Mouse (Mus musculus): ENCODE results near the gene Ssh2.

The Ssh2 gene

GRCm38 (mm10) chr11:77215951-77216760 lies at the start of gene Ssh2:
Ssh2 (plus strand) TSS chr11:77216287.
- peak; percentile 89 for DNase-seq (ENCODE audit: low spot score)

DNA sequence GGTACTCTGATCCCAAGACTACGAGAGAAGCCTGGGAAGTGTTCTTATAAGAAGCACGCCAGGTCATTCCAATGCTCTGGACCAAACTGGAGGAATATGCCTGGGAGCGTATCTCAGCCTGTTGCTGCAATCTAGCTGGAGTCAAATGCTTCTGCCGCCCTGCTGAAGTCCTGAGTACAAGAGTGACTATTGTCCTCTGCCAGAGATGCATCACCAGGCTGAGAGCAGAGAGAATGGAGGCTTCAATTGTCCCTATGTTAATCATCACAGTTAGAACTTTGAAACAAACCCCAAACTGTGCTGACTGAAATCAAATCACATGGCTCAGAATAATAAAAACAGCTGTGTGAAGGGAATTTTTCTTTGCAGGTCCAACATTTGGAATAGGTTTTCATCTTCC lies 42.4 kb upstream of the Ssh2 start:
- no peak for DNase-seq (ENCODE audit: low spot score)

GRCm38 (mm10) chr11:77174531-77174930 lies 41.6 kb upstream of the Ssh2 start:
- DNase-seq (ENCODE audit: low spot score), result no peak

DNA sequence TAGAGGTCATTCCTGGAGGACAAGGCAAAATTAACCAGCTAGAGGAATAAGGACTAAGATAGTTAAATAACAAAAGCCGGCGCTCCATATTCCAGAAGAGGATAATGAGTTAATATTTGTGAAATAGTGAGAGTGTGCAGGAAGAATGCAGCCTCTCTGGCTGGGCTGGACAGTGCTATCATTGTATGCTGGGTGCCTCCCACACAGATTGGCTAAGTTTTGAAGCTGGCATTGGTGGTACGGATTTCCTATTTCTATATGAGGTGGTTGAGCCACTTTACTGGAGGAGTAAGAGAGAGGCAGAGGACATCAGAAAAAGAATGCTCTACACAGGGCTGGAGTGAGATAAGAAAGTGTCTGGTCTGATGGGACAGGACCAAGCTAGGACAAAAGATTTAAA lies 36.3 kb upstream of the Ssh2 start:
- DNase-seq (ENCODE audit: low spot score), result no peak

DNA sequence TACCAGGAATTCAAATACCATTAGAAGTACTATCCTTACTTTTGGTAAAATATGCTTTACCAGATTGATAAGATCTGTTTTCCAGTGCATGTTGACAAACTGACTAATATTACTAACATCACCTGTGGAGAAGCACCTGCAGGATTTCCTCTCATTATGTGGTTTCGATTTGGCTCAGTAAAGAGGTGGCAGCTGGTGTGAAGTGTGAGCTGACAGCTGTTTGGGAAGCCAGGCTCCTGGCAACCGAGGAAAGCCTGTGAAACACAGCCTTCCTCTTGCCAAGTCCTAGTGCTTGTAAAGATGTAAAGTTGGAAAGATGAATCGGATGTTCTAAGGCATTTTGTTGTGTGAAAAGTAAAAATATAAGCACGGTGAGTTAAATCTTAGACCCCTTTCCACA lies 35.2 kb upstream of the Ssh2 start:
- no peak for DNase-seq (ENCODE audit: low spot score)

- DNase-seq (ENCODE audit: low spot score), result no peak
Observed at GRCm38 (mm10) chr11:77181528-77181927, 34.6 kb upstream of the Ssh2 start.

GRCm38 (mm10) chr11:77182041-77182440 lies 34.0 kb upstream of the Ssh2 start:
- DNase-seq (ENCODE audit: low spot score), result no peak

GRCm38 (mm10) chr11:77182616-77183015 lies 33.5 kb upstream of the Ssh2 start:
- DNase-seq (ENCODE audit: low spot score), result no peak

GRCm38 (mm10) chr11:77184926-77185325 lies 31.2 kb upstream of the Ssh2 start:
- no peak for DNase-seq (ENCODE audit: low spot score)

DNA sequence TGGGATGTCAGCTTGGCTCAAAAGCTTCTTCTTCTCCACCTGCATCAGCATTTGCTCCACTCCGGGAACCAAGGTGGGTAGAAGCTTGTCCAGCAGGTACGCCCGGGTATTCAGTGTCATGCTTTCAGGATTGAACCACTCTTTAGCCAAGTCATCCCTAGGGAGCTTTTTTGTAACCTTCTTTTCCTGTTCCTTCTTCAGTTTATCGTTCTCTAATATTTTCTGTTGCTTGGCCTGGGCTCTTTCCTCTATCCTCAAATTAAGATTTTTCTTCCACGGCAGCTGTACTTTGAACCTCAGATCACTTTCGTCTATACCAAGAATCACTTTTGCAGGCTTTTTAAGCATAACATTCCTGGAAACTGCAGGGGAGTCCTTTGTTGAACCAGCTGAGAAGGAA lies 27.2 kb upstream of the Ssh2 start, which contains the start of gene Efcab5:
Efcab5 (minus strand) TSS at position 101 of the 400 bp plus-strand sequence.
- no peak for DNase-seq (ENCODE audit: low spot score)

- no peak for DNase-seq (ENCODE audit: low spot score)
Observed at GRCm38 (mm10) chr11:77193410-77193809, 22.7 kb upstream of the Ssh2 start.

- no peak for DNase-seq (ENCODE audit: low spot score)
Observed at GRCm38 (mm10) chr11:77193941-77194553, 22.0 kb upstream of the Ssh2 start.

- no peak for DNase-seq (ENCODE audit: low spot score)
Observed at GRCm38 (mm10) chr11:77194762-77195161, 21.3 kb upstream of the Ssh2 start.

GRCm38 (mm10) chr11:77195360-77196109 lies 20.6 kb upstream of the Ssh2 start:
- DNase-seq (ENCODE audit: low spot score), result no peak

DNA sequence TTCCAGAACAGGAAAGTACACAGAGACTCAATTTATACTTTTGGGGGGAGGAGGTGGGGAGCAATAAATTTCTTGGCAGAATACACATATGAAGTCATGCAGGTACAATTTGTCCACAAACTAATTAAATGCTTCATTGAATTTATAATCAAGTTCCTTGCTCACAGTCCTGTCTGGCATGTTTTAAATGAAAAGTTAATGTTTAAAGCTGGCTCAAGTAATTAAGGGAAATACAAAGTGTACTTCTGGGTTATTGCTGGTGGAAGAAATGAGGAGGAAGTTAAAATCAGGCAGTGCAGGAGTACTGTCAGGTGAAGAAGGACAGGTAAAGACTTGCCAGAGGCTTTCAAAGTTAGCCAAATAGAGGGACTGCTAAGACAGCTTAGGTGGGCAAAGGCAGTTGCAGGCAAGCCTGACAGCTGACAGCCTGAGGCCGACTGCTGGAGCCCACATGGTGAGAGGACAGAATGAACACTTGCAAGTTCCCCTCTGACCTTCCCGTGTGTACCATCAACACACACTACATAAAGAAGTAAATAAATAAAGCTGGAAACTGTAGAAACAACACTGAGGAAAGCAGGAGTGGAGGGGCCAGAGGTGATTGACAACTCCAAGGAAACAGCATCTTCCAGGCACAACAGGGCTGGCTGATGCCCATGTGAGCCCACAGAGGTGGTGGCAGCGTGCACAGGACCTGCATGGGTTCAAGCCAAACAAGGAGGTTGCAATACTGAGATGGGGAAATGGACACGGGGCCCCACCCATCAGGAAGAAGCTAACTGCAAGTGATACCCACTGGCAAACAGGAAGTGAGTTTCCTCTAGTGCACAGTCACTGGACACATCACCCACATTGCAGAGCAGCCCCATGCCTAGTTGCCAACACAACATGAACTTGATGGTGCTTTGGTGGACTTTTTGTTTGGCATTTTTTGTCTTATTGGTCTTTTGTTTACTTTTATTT lies 19.6 kb upstream of the Ssh2 start:
- no peak for DNase-seq (ENCODE audit: low spot score)

DNA sequence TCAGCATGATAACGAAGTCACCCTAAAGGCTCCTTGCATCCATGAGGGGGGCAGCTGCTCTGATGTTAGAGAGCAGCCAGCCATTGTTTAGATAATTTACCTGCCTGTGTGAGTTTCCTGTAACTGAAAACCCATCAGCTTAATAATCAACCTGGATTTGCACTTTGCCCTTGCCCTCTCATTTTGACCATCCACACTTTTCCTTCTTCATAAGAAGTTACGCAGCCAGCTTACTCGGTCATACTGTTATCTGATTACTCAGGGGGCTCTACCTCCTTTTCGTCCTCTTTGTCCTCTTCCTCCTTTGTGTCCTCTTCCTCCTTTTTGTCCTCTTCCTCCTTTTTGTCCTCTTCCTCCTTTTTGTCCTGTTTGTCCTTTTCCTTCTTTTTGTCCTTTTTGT lies 16.5 kb upstream of the Ssh2 start:
- DNase-seq (ENCODE audit: low spot score), result no peak

DNA sequence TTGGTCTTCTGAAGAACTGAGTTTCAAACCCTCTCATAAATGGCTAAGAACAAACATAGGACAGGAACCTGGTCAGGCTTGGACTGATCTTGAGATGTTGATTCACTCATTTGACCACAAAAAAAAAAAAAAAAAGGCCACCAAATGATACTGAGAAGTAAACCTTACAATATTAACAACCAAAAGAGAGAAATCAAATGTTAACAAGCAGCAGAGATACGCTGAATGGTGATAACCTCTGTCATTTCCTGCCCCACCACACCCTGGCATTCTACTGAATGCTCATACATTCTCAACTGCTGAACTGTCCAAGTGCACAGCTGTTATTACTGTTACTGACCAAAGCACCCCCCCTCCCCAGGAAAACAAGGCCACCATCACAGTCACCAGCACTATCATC lies 15.4 kb upstream of the Ssh2 start:
- no peak for DNase-seq (ENCODE audit: low spot score)

DNA sequence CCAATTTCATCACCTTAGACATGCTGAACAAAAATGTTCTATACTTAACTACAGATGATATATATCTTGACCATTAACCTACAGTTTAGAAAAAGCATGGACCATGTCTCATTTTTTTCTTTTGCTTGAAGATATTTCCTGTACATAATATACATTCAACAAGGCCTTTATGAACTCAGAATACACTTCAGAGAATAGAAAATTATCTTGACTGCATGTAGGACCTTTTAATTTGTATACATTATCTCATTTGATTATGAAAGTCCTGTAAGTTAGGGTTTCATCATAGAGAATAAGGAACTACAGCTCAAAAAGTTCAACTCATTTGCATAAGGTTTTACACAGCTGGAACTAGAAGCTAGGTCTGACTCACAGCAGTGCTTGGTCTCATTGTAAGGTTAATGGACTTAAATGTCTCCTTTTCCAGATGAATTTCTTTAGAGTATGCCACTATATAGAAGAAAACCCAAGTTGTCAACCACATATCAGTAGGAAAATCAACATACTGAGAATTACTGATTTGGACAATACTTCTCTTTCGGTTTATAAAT lies 1.9 kb upstream of the Ssh2 start:
- DNase-seq (ENCODE audit: low spot score), result no peak

DNA sequence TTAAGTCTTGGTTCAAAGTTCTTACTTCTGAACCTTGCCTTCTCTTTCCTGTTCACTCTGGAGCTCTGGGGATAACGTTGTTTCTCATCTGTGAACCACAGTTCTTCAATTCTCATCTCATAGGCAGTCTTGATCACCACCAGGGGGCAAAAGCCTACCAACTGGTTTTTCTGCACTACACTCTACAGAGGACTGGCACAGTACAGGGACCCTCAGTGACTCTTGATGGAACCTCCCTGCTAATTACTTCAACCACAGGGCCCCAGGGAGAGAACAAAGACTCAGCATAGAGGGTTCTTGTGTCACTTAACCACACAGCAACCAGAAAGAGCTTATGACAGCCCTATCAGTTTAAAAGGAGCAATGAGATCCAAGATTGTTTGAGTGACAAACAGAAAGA lies 1.3 kb upstream of the Ssh2 start:
- peak; percentile 34 for DNase-seq (ENCODE audit: low spot score)

- no peak for DNase-seq (ENCODE audit: low spot score)
Observed at GRCm38 (mm10) chr11:77215483-77215882, 604 bp upstream of the Ssh2 start.

- DNase-seq (ENCODE audit: low spot score), result no peak
Observed at GRCm38 (mm10) chr11:77216761-77217130, 659 bp downstream of the Ssh2 start.

DNA sequence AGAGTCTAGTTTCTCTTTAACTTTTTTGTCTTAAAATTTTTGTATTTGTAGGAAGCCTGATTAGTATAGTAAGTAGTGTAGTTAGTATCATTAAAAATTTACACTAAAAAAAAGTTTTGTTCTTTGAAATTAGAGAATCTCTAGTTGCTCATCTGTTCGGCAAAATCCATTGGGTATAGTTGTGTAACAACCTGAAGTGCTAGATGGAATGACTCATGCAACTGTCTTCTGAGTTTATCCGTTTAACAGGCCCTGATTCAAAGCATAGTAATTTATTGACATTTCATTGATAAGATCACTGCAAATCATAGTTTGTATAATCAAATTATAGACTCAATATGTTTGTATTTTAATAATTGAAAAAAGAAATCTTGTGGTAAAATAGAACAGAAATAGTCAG lies 14.7 kb downstream of the Ssh2 start:
- DNase-seq (ENCODE audit: low spot score), result no peak
